Mouse (Mus musculus) myocyte (in vitro differentiated cells): Measurements from ENCODE around the gene Casz1. TPM values are rescaled to one million over a fixed set of nuclear protein-coding genes. Genes with fewer than 3 reads are reported as not detected.
A peak's percentile ranks its signal among the peaks of the same experiment; 100 is the strongest.

ENCODE experiments used
- H3K27me3 ChIP-seq: one replicate; pipeline ENCODE4 v1.6.1; 2011; ENCODE audit not compliant: control insufficient read depth, insufficient read depth, insufficient read length
- H3K36me3 ChIP-seq: one replicate; pipeline ENCODE4 v1.6.1; 2011; ENCODE audit not compliant: control insufficient read depth, insufficient read depth
- H3K4me2 ChIP-seq: one replicate; pipeline ENCODE4 v1.6.1; 2011; ENCODE audit warnings: low read depth, control low read depth
- H3K4me3 ChIP-seq: one replicate; pipeline ENCODE4 v1.5.1; 2011; ENCODE audit warnings: mild to moderate bottlenecking, control low read depth, moderate library complexity
- H3K79me2 ChIP-seq: one replicate; pipeline ENCODE4 v1.6.1; 2011; ENCODE audit not compliant: control insufficient read depth, insufficient read depth
- H3ac ChIP-seq: one replicate; pipeline ENCODE4 v1.6.1; 2011; ENCODE audit not compliant: control insufficient read depth, insufficient read length
- CEBPB ChIP-seq: IDR thresholded peaks from 2 replicates; pipeline ENCODE4 v1.6.1; 2011; ENCODE audit warnings: mild to moderate bottlenecking, moderate library complexity; ENCODE audit not compliant: poor library complexity, insufficient read depth, severe bottlenecking
- E2F4 ChIP-seq: IDR thresholded peaks from one replicate; pipeline ENCODE4 v1.6.1; 2011; ENCODE audit warnings: mild to moderate bottlenecking, control low read depth, moderate library complexity; ENCODE audit not compliant: insufficient read depth
- MAX ChIP-seq: IDR thresholded peaks from one replicate; pipeline ENCODE4 v1.6.1; 2011; ENCODE audit warnings: low read depth, mild to moderate bottlenecking, control low read depth
- MYOD1 ChIP-seq, 3 experiments: IDR thresholded peaks; one replicate each; pipeline ENCODE4 v1.6.1; 2011; ENCODE audit warnings: control low read depth in 2 of 3, low read depth in 2 of 3, mild to moderate bottlenecking in 2 of 3, moderate library complexity in 1 of 3; ENCODE audit not compliant: insufficient read length in 2 of 3, control insufficient read depth in 1 of 3
- MYOG ChIP-seq, 3 experiments: IDR thresholded peaks; one replicate each; pipeline ENCODE4 v1.6.1; 2011; ENCODE audit warnings: control low read depth in 2 of 3, low read depth in 2 of 3, mild to moderate bottlenecking in 2 of 3; ENCODE audit not compliant: insufficient read length in 2 of 3, control insufficient read depth in 1 of 3, insufficient read depth in 1 of 3
- POLR2A ChIP-seq: IDR thresholded peaks from one replicate; pipeline ENCODE4 v1.6.1; 2011; ENCODE audit warnings: low read depth, mild to moderate bottlenecking, control low read depth, moderate library complexity; ENCODE audit not compliant: insufficient read length
- POLR2AphosphoS2 ChIP-seq: IDR thresholded peaks from one replicate; pipeline ENCODE4 v1.6.1; 2011; ENCODE audit warnings: low read depth, control low read depth; ENCODE audit not compliant: insufficient read length
- REST ChIP-seq: IDR thresholded peaks from one replicate; pipeline ENCODE4 v1.6.1; 2011; ENCODE audit warnings: mild to moderate bottlenecking, control low read depth, moderate library complexity; ENCODE audit not compliant: insufficient read depth, insufficient read length
- SRF ChIP-seq: IDR thresholded peaks from one replicate; pipeline ENCODE4 v1.6.1; 2011; ENCODE audit warnings: low read depth; ENCODE audit not compliant: control insufficient read depth, insufficient read length
- TCF12 ChIP-seq: IDR thresholded peaks from one replicate; pipeline ENCODE4 v1.6.1; 2011; ENCODE audit warnings: mild to moderate bottlenecking, control low read depth; ENCODE audit not compliant: poor library complexity, insufficient read depth, severe bottlenecking
- TCF3 ChIP-seq: IDR thresholded peaks from one replicate; pipeline ENCODE4 v1.6.1; 2011; ENCODE audit warnings: low read depth, control low read depth; ENCODE audit not compliant: insufficient read length
- USF1 ChIP-seq: IDR thresholded peaks from one replicate; pipeline ENCODE4 v1.6.1; 2011; ENCODE audit warnings: low read depth, mild to moderate bottlenecking, control low read depth, moderate library complexity
- polyA plus RNA-seq: library from polyadenylated mRNA; unstranded; fragments of >200 nt; fragmentation: generic; extraction: Trizol; gene quantifications from one replicate; pipeline ENCODE4 v1.2.1, GENCODE M21; 2012; ENCODE audit warnings: missing spikeins

Casz1 gene
- polyA plus RNA-seq, 1 experiment, result 11.1 TPM

GRCm38 (mm10) chr4:148818161-148818560 lies 13.9 kb downstream of the Casz1 start:
- H3K27me3 ChIP-seq, result no peaks in the 10 kb centered on the region
- no peak overlapping the region for H3ac ChIP-seq
- no peak overlapping the region for H3K4me2 ChIP-seq
- no peaks in the 10 kb centered on the region for H3K36me3 ChIP-seq
- H3K79me2 ChIP-seq, result no peaks in the 10 kb centered on the region
- no peak overlapping the region for H3K4me3 ChIP-seq
- TF ChIP-seq CEBPB, result no peak
- TF ChIP-seq TCF3, result peak; percentile 75
- peak; percentile 4 to 94 (median 83) for TF ChIP-seq MYOG (IDR thresholded peaks at IDR 0.05; ENCODE audit: control insufficient read depth in 1 of 3, insufficient read depth in 1 of 3, insufficient read length in 2 of 3, low read depth in 2 of 3)
- no peak for TF ChIP-seq TCF12
- TF ChIP-seq MYOD1 (IDR thresholded peaks at IDR 0.05; ENCODE audit: control insufficient read depth in 1 of 3, insufficient read length in 2 of 3, low read depth in 2 of 3), result peak in 2 of 3 experiments; percentile 82 to 93
- TF ChIP-seq E2F4, result no peak

- Histone ChIP-seq H3K4me2 (peak overlapping the region; percentile 61), H3K27me3 (no peaks in the 10 kb centered on the region), H3K36me3 (no peaks in the 10 kb centered on the region), H3K4me3 (no peak overlapping the region), H3ac (no peak overlapping the region), H3K79me2 (no peaks in the 10 kb centered on the region)
- TF ChIP-seq POLR2A, result no peak
- no peak for TF ChIP-seq E2F4
- TF ChIP-seq POLR2AphosphoS2, result no peak
- TF ChIP-seq REST, result no peak
- TF ChIP-seq SRF, result no peak
- no peak for TF ChIP-seq TCF3
- no peak for TF ChIP-seq MAX
- no peak for TF ChIP-seq MYOD1 (IDR thresholded peaks at IDR 0.05; ENCODE audit: control insufficient read depth in 1 of 3, insufficient read length in 2 of 3, low read depth in 2 of 3)
- TF ChIP-seq MYOG (IDR thresholded peaks at IDR 0.05; ENCODE audit: control insufficient read depth in 1 of 3, insufficient read depth in 1 of 3, insufficient read length in 2 of 3, low read depth in 2 of 3), result no peak
- TF ChIP-seq USF1, result no peak
- TF ChIP-seq TCF12, result no peak
- TF ChIP-seq CEBPB, result no peak
These were observed 15.9 kb downstream of the Casz1 start for GRCm38 (mm10) chr4:148820171-148820570.

- Histone ChIP-seq H3ac (no peak overlapping the region), H3K27me3 (no peaks in the 10 kb centered on the region), H3K4me2 (no peak overlapping the region), H3K36me3 (no peaks in the 10 kb centered on the region), H3K4me3 (no peak overlapping the region), H3K79me2 (no peaks in the 10 kb centered on the region)
- TF ChIP-seq MAX (no peak), MYOG (IDR thresholded peaks at IDR 0.05; ENCODE audit: control insufficient read depth in 1 of 3, insufficient read depth in 1 of 3, insufficient read length in 2 of 3, low read depth in 2 of 3) (peak in 1 of 3 experiments; percentile 30)
These were observed 19.1 kb downstream of the Casz1 start for GRCm38 (mm10) chr4:148823281-148823680.

- no peaks in the 10 kb centered on the region for H3K27me3 ChIP-seq
- no peak for TF ChIP-seq SRF
- no peak for TF ChIP-seq MYOD1 (IDR thresholded peaks at IDR 0.05; ENCODE audit: control insufficient read depth in 1 of 3, insufficient read length in 2 of 3, low read depth in 2 of 3)
- TF ChIP-seq MYOG (IDR thresholded peaks at IDR 0.05; ENCODE audit: control insufficient read depth in 1 of 3, insufficient read depth in 1 of 3, insufficient read length in 2 of 3, low read depth in 2 of 3), result no peak
- TF ChIP-seq REST, result no peak
- TF ChIP-seq USF1, result peak; percentile 89
- H3K36me3 ChIP-seq, result no peaks in the 10 kb centered on the region
- no peaks in the 10 kb centered on the region for H3K79me2 ChIP-seq
- H3K4me3 ChIP-seq, result no peak overlapping the region
- H3K4me2 ChIP-seq, result peak overlapping the region; percentile 35
- H3ac ChIP-seq, result no peak overlapping the region
These were observed 26.1 kb downstream of the Casz1 start for GRCm38 (mm10) chr4:148830350-148830749.

- TF ChIP-seq CEBPB (no peak), POLR2AphosphoS2 (no peak), USF1 (no peak), POLR2A (no peak), E2F4 (no peak), TCF12 (no peak), MAX (no peak), MYOG (IDR thresholded peaks at IDR 0.05; ENCODE audit: control insufficient read depth in 1 of 3, insufficient read depth in 1 of 3, insufficient read length in 2 of 3, low read depth in 2 of 3) (no peak), MYOD1 (IDR thresholded peaks at IDR 0.05; ENCODE audit: control insufficient read depth in 1 of 3, insufficient read length in 2 of 3, low read depth in 2 of 3) (no peak), TCF3 (no peak)
- Histone ChIP-seq H3K79me2 (no peaks in the 10 kb centered on the region), H3K36me3 (no peaks in the 10 kb centered on the region), H3K4me3 (no peak overlapping the region), H3K27me3 (peaks cover 4% of the 10 kb centered on the region), H3ac (no peak overlapping the region), H3K4me2 (no peak overlapping the region)
These were observed 29.2 kb downstream of the Casz1 start for GRCm38 (mm10) chr4:148833245-148833990.
